Comparison of ENCODE assay signal across 10 mouse cellular contexts in the genomic region with DNA sequence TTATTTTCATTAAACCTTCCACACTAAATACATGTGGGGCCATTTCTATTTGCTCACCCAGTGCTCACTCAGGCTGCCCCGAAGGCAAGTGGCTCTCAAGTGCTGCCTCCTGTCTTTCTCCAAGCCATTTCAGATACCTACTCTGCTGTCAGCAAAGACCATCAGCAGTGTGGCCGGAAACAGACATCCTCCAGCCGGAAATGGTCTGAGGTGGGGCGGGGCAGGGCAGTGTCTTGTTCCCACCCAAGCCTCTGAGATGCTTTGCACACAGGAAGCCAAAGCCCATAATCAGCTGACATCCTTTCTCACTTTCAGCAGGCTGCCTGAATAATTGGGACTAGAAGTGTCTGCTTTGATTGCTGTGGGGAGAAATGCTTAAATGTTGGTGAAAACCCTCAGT.
DNase-seq lines count a peak whose midpoint lies in the region; ATAC-seq lines count a peak whose summit lies in the region.
"Had no signal": no experiment of that assay in that cellular context is flagged by ENCODE, and none has a peak within 500 bp of the region (broad histone marks: within the 10 kb centered on the region; RNA-seq: fewer than 3 reads in every experiment).

No protein-coding gene starts in this region.

- H3K4me2 ChIP-seq in liver, embryonic 13.5 days: no peak overlapping the region
- no peak overlapping the region for H3K4me2 ChIP-seq in forebrain, embryonic 11.5 days (ENCODE audit: low read depth, low read length, severe bottlenecking)
- H3K4me2 ChIP-seq: neural tube, embryonic 13.5 days had no signal

- no peak overlapping the region for H3K4me3 ChIP-seq in liver, embryonic 13.5 days (replicated peaks)
- no peak overlapping the region for H3K4me3 ChIP-seq in forebrain, embryonic 11.5 days (ENCODE audit: low read depth, low read length)
- H3K4me3 ChIP-seq: neural tube, embryonic 13.5 days had no signal

- peak; percentile 47 for ATAC-seq in liver, embryonic 13.5 days (ENCODE audit: low read depth)
- no peak for ATAC-seq in forebrain, embryonic 11.5 days (replicated peaks; ENCODE audit: low FRiP score)

- no peaks in the 10 kb centered on the region for H3K36me3 ChIP-seq in liver, embryonic 13.5 days
- no peaks in the 10 kb centered on the region for H3K36me3 ChIP-seq in forebrain, embryonic 11.5 days (ENCODE audit: control insufficient read depth, insufficient read depth, low read length)
- H3K36me3 ChIP-seq: neural tube, embryonic 13.5 days had no signal

- H3K9me3 ChIP-seq in liver, embryonic 13.5 days (replicated peaks): no peaks in the 10 kb centered on the region
- no peaks in the 10 kb centered on the region for H3K9me3 ChIP-seq in forebrain, embryonic 11.5 days (ENCODE audit: control insufficient read depth, low read length)
- H3K9me3 ChIP-seq: neural tube, embryonic 13.5 days had no signal

- WGBS in liver, embryonic 13.5 days (ENCODE audit: insufficient replicate concordance): 14% methylated on average over 4 of the region's 4 CpGs
- 67% methylated on average over 4 of the region's 4 CpGs for WGBS in forebrain, embryonic 11.5 days

- H3K27ac ChIP-seq in liver, embryonic 13.5 days: no peak overlapping the region
- H3K27ac ChIP-seq in forebrain, embryonic 11.5 days (ENCODE audit: low read depth, low read length): no peak overlapping the region
- H3K27ac ChIP-seq: neural tube, embryonic 13.5 days had no signal

- H3K4me1 ChIP-seq in liver, embryonic 13.5 days (replicated peaks): peaks cover 12% of the 10 kb centered on the region
- no peaks in the 10 kb centered on the region; the same call in 1 of the 2 replicates for H3K4me1 ChIP-seq in forebrain, embryonic 11.5 days (replicated peaks; ENCODE audit: control insufficient read depth, insufficient read depth, low read length)

- H3K9ac ChIP-seq in liver, embryonic 13.5 days: no peak overlapping the region
- H3K9ac ChIP-seq in forebrain, embryonic 11.5 days (ENCODE audit: low read length): no peak overlapping the region
- H3K9ac ChIP-seq: neural tube, embryonic 13.5 days had no signal

- peak; percentile 26 for DNase-seq in adrenal gland, adult 2 months
- no peak for DNase-seq in adrenal gland, postnatal 4 days (ENCODE audit: low spot score in 2 of 2)
- DNase-seq in 416B (ENCODE audit: low read depth): peak; percentile 96
- DNase-seq in kidney, adult 18-20 months: peak; percentile 16
- peak; percentile 2 for DNase-seq in liver, embryonic 13.5 days
- DNase-seq in layer of hippocampus, adult 9-11 months: no peak
- DNase-seq in forebrain, embryonic 11.5 days (ENCODE audit: low spot score): no peak
- DNase-seq in urinary bladder, adult 2 months (ENCODE audit: low spot score): no peak
- DNase-seq: left cerebral cortex, postnatal 4 days had no signal

- no peaks in the 10 kb centered on the region for H3K27me3 ChIP-seq in liver, embryonic 13.5 days
- H3K27me3 ChIP-seq in forebrain, embryonic 11.5 days (ENCODE audit: control insufficient read depth, insufficient read depth, low read length): no peaks in the 10 kb centered on the region
- H3K27me3 ChIP-seq: neural tube, embryonic 13.5 days had no signal

Comparison
In these comparisons a context has a peak if more than half of its experiments do, and no peak if none do; other contexts are left out.
1. DNase-seq: peak in adrenal gland, adult 2 months (single experiment), 416B (single experiment), kidney, adult 18-20 months (single experiment) and liver, embryonic 13.5 days (single experiment); none in adrenal gland, postnatal 4 days (0 of 2), layer of hippocampus, adult 9-11 months (single experiment), forebrain, embryonic 11.5 days (single experiment) and urinary bladder, adult 2 months (single experiment).